Mouse (Mus musculus): Measurements from ENCODE around the gene Dbndd2.

DNA sequence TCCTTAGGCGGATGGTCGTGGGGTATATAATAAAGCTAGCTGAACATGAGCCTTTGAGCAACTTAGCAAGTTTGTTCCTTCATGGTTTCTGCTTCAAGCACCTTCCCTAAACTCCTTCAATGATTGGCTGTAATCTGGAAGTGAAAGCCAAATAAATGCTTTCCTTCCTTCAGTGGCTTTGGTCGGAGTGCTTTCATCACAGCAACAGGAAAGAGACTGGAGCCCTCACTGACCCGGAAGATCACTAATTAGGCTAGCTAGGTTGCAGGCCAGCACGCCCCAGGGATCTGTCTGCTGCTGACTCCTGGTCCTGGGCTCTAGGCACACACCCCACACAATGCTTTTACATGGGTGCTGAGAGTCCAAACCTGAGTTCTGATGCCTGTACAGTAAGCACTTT is 42.7 kb downstream of the Dbndd2 start:
- no peak for TF ChIP-seq CTCF (IDR thresholded peaks at IDR 0.05; ENCODE audit: low read depth, low read length)
- no peak for TF ChIP-seq POLR2A (IDR thresholded peaks at IDR 0.05; ENCODE audit: extremely low read depth, insufficient read depth, low read length)

Measured in liver, adult 2 months (tissue).